Mouse (Mus musculus): Measurements from ENCODE around the gene Ahr.

Ahr gene

GRCm38 (mm10) chr12:35503586-35503985 is 31.3 kb downstream of the Ahr start:
- in situ Hi-C loops (cut with MseI, MboI), result loop anchor here in 1 of 2 experiments (25.0 kb wide), 1 partner anchor 334 kb away; no protein-coding TSS in a partner anchor

DNA sequence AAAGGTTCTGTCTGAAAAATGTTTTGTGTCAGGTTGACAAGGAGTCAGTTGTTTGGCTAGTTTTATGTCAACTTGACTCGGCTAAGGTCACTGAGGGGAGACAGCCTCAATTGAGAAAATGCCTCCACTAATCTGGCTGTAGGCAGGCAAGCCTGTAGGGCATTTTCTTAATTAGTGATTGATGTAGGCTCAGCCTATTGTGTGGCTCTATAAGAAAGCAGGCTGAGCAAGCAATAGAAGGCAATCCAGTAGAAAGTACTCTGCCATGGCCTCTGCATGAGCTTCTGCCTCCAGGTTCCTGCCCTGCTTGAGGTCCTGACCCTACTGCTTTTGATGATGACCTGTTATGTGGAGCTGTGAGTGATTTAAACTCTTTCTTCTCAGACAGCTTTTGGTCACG is 33.4 kb downstream of the Ahr start:
- in situ Hi-C loops (cut with MseI, MboI), result loop anchor here in 1 of 2 experiments (25.0 kb wide), 1 partner anchor 336 kb away; no protein-coding TSS in a partner anchor

GRCm38 (mm10) chr12:35495195-35495594 is 39.6 kb downstream of the Ahr start:
- in situ Hi-C loops (cut with MseI, MboI), result no loop called here

GRCm38 (mm10) chr12:35480764-35481163 is 54.1 kb downstream of the Ahr start:
- in situ Hi-C loops (cut with MseI, MboI), result no loop called here

GRCm38 (mm10) chr12:35478906-35479305 is 55.9 kb downstream of the Ahr start:
- in situ Hi-C loops (cut with MseI, MboI), result no loop called here

DNA sequence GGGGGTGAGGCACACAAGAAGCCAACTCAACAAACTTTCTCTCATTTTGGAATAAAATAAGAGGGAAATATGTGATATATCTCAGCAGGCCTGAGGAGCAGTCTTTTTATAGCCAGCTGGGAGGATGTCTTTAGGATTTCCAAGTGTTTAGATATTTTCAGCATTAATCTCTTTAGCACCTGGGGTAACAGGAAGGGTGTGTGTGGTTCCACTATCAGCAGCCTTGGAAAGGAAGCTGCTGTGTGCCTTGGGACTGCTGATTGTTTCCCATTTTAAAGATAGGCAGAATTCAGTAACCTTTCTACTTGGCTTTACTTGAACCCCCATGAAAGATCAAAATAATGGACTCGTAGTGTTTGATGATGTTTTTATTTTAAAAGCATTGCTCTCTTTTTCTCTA is 71.4 kb downstream of the Ahr start:
- in situ Hi-C loops (cut with MseI, MboI), result no loop called here

DNA sequence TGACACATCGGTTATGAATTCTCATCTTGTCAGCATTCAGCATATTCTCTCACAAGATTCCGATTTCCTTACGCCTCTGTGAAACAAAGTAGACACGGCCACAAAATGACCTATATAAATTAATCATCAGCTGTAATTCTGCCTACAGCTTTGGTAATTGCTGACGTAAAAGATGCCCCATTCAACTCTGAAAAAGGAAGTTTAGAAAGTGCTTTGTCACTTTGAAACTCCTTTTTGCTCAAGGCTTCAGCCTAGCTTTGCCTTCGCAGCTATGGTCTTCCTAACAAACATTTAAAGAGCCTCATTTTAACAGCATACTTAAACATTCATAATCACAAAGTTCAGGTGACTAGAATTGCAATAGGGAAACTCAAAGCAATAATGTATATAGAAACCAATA is 72.2 kb downstream of the Ahr start:
- in situ Hi-C loops (cut with MseI, MboI), result no loop called here

DNA sequence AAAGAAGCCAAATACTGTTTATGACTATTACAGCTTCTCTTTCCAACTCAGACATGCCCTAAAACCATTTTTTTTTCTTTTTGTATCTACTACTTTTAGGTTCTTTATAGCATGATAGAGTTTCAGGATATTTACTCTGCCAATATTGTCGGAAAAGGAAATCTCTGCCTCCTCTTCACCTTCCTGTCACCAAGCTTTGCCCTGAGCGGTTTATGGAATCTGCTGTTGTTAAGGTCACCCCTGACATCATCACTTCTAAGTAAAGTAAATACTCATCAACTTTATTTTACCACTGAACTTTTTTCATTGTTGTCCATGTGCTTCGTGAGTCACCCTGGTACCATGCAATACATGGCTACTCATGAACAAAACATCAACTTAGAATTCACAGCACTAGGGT is 75.2 kb downstream of the Ahr start:
- in situ Hi-C loops (cut with MseI, MboI), result no loop called here

All from mouse trophoblast stem cell (cell line).